Mouse (Mus musculus) MEL (cell line): ENCODE measurements around the gene Rbm47.

Experiments
- CTCF ChIP-seq, 3 experiments: IDR thresholded peaks in 2 of 3; conservative IDR thresholded peaks in 1 of 3; 2 replicates each; pipeline ENCODE4 v1.5.1; 2011 to 2012; ENCODE audit warnings: low read length in 3 of 3, low read depth in 2 of 3, mild to moderate bottlenecking in 2 of 3, improper control_type of control experiment in 1 of 3, inconsistent platforms in 1 of 3, mixed read lengths in 1 of 3, moderate library complexity in 1 of 3; ENCODE audit not compliant: control insufficient read depth in 1 of 3, insufficient read depth in 1 of 3, poor library complexity in 1 of 3, severe bottlenecking in 1 of 3
- ETS1 ChIP-seq: IDR thresholded peaks from 2 replicates; pipeline ENCODE4 v1.6.1; 2012; ENCODE audit warnings: low read depth, mild to moderate bottlenecking, inconsistent platforms, low read length, improper control_type of control experiment, moderate library complexity
- POLR2A ChIP-seq, 2 experiments: IDR thresholded peaks; 2 replicates each; pipeline ENCODE4 v1.6.1; 2011 to 2012; ENCODE audit warnings: low read length in 2 of 2, mild to moderate bottlenecking in 2 of 2, control low read depth in 1 of 2, improper control_type of control experiment in 1 of 2, low read depth in 1 of 2, moderate library complexity in 1 of 2; ENCODE audit not compliant: control insufficient read depth in 1 of 2, insufficient read depth in 1 of 2, poor library complexity in 1 of 2
- TAL1 ChIP-seq: IDR thresholded peaks from 2 replicates; pipeline ENCODE4 v1.6.1; 2012; ENCODE audit warnings: mild to moderate bottlenecking, inconsistent platforms, low read length, moderate library complexity, mixed read lengths
- TBP ChIP-seq: IDR thresholded peaks from 2 replicates; pipeline ENCODE4 v1.8.0; 2011; ENCODE audit warnings: low read depth, low read length, improper control_type of control experiment
- USF1 ChIP-seq: IDR thresholded peaks from 2 replicates; pipeline ENCODE4 v1.6.1; 2014; ENCODE audit warnings: low read depth, mild to moderate bottlenecking, inconsistent platforms, low read length, improper control_type of control experiment, moderate library complexity

DNA sequence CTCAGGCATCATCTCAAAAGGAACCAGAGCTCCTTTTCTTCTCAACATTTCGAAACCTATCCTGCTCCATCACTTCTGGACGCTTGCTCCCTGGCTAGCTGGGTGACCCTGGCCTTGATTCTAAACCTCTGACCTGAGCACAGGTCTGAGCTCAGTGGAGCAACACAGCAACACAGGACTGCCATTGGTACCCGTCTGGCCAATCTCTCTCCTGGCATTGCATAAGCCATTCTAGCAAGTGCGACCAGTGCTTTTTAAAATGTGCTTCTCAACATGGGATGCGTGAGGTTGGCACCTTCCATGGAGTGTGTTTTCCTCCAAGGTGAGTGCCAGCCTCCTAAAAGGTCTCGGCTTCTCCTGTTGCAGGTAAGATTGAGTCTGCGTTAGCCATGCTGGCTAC, 173.8 kb downstream of the Rbm47 start:
- TF ChIP-seq TAL1 (no peak), POLR2A (IDR thresholded peaks at IDR 0.05; ENCODE audit: control insufficient read depth in 1 of 2, insufficient read depth in 1 of 2, low read depth in 1 of 2, low read length in 2 of 2, poor library complexity in 1 of 2) (no peak), USF1 (no peak), TBP (no peak), CTCF (IDR thresholded peaks at IDR 0.05 in 2 of 3, conservative IDR thresholded peaks at IDR 0.05 in 1 of 3; ENCODE audit: control insufficient read depth in 1 of 3, insufficient read depth in 1 of 3, low read depth in 2 of 3, low read length in 3 of 3, poor library complexity in 1 of 3, severe bottlenecking in 1 of 3) (no peak), ETS1 (no peak)
